26 mouse cellular contexts compared by ENCODE assay signal in genomic region chr10:128167091-128167490, GRCm38 (mm10). TPM values are rescaled to one million over a fixed set of nuclear protein-coding genes. Genes with fewer than 3 reads are reported as not detected.
DNase-seq lines count a peak whose midpoint lies in the region; ATAC-seq and TF ChIP-seq lines count a peak whose summit lies in the region.
"Had no signal": no experiment of that assay in that cellular context is flagged by ENCODE, and none has a peak within 500 bp of the region (broad histone marks: within the 10 kb centered on the region; RNA-seq: fewer than 3 reads in every experiment).

No protein-coding gene starts in this region.

- H3K4me3 ChIP-seq in embryonic facial prominence, embryonic 14.5 days (ENCODE audit: low read depth, low read length) = no peak overlapping the region
- no peak overlapping the region for H3K4me3 ChIP-seq in embryonic facial prominence, embryonic 10.5 days
- no peak overlapping the region for H3K4me3 ChIP-seq in intestine, embryonic 16.5 days (ENCODE audit: low read length)
- no peak overlapping the region for H3K4me3 ChIP-seq in intestine, postnatal 0 days (ENCODE audit: low read depth, low read length)
- no peak overlapping the region for H3K4me3 ChIP-seq in lung, postnatal 0 days (ENCODE audit: low read depth, low read length)
- no peak overlapping the region for H3K4me3 ChIP-seq in stomach, postnatal 0 days (ENCODE audit: low read depth, low read length)
- H3K4me3 ChIP-seq: embryonic facial prominence, embryonic 13.5 days; forebrain, embryonic 10.5 days; intestine, embryonic 15.5 days; lung, embryonic 15.5 days; midbrain, embryonic 10.5 days; neural tube, embryonic 12.5 days had no signal

- H3K4me2 ChIP-seq in embryonic facial prominence, embryonic 14.5 days (ENCODE audit: low read depth, low read length) = no peak overlapping the region
- no peak overlapping the region for H3K4me2 ChIP-seq in intestine, embryonic 16.5 days (ENCODE audit: low read depth, low read length)
- no peak overlapping the region for H3K4me2 ChIP-seq in intestine, postnatal 0 days (replicated peaks; ENCODE audit: low read depth)
- no peak overlapping the region for H3K4me2 ChIP-seq in lung, postnatal 0 days (replicated peaks; ENCODE audit: low read depth, low read length)
- H3K4me2 ChIP-seq in stomach, postnatal 0 days (replicated peaks; ENCODE audit: low read depth) = no peak overlapping the region
- H3K4me2 ChIP-seq: embryonic facial prominence, embryonic 13.5 days; hindbrain, embryonic 14.5 days; intestine, embryonic 15.5 days; liver, embryonic 11.5 days; lung, embryonic 15.5 days; neural tube, embryonic 12.5 days had no signal

- no peaks in the 10 kb centered on the region for H3K36me3 ChIP-seq in embryonic facial prominence, embryonic 14.5 days (ENCODE audit: control insufficient read depth, insufficient read depth, low read length)
- H3K36me3 ChIP-seq in embryonic facial prominence, embryonic 10.5 days (replicated peaks) = peaks cover 36% of the 10 kb centered on the region
- no peaks in the 10 kb centered on the region for H3K36me3 ChIP-seq in intestine, embryonic 16.5 days (ENCODE audit: control insufficient read depth, insufficient read depth, low read length)
- no peaks in the 10 kb centered on the region for H3K36me3 ChIP-seq in intestine, postnatal 0 days (ENCODE audit: control insufficient read depth, insufficient read depth)
- no peaks in the 10 kb centered on the region for H3K36me3 ChIP-seq in lung, postnatal 0 days (ENCODE audit: insufficient read depth, low read length)
- no peaks in the 10 kb centered on the region for H3K36me3 ChIP-seq in stomach, postnatal 0 days (ENCODE audit: control insufficient read depth, insufficient read depth, low read length)
- H3K36me3 ChIP-seq: intestine, embryonic 15.5 days; neural tube, embryonic 12.5 days had no signal

- no peak overlapping the region; the same call in 1 of the 2 replicates for H3K9ac ChIP-seq in embryonic facial prominence, embryonic 14.5 days (ENCODE audit: low read depth, low read length)
- H3K9ac ChIP-seq in intestine, embryonic 16.5 days (ENCODE audit: low read depth, low read length) = no peak overlapping the region
- H3K9ac ChIP-seq in intestine, postnatal 0 days (ENCODE audit: low read depth, low read length) = no peak overlapping the region
- no peak overlapping the region for H3K9ac ChIP-seq in lung, postnatal 0 days (replicated peaks; ENCODE audit: low read depth)
- no peak overlapping the region for H3K9ac ChIP-seq in stomach, postnatal 0 days (ENCODE audit: low read length)
- H3K9ac ChIP-seq: embryonic facial prominence, embryonic 13.5 days; hindbrain, embryonic 14.5 days; intestine, embryonic 15.5 days; neural tube, embryonic 12.5 days had no signal

- no peak for DNase-seq in embryonic facial prominence, embryonic 14.5 days (ENCODE audit: low spot score)
- DNase-seq in embryonic facial prominence, embryonic 10.5 days (ENCODE audit: low spot score) = no peak
- DNase-seq in lung, postnatal 0 days (ENCODE audit: low spot score) = peak; percentile 41
- no peak for DNase-seq in lung, adult 18-20 months
- no peak for DNase-seq in stomach, postnatal 0 days (ENCODE audit: low spot score)
- DNase-seq in right cerebral cortex, postnatal 36 days (ENCODE audit: low spot score in 2 of 2) = no peak
- DNase-seq: adrenal gland, postnatal 14 days; cerebellum, adult 8-10 months; gastrocnemius, postnatal 25 days; right cerebral cortex, postnatal 14 days; thymus, postnatal 25 days had no signal

- 43% methylated on average over 6 of the region's 6 CpGs for WGBS in embryonic facial prominence, embryonic 14.5 days
- 58% methylated on average over 6 of the region's 6 CpGs for WGBS in embryonic facial prominence, embryonic 10.5 days
- 38% methylated on average over 6 of the region's 6 CpGs for WGBS in intestine, embryonic 16.5 days
- WGBS in intestine, postnatal 0 days = 40% methylated on average over 6 of the region's 6 CpGs
- WGBS in lung, postnatal 0 days = 20% methylated on average over 6 of the region's 6 CpGs
- 28% methylated on average over 6 of the region's 6 CpGs for WGBS in stomach, postnatal 0 days

- H3K27me3 ChIP-seq in embryonic facial prominence, embryonic 14.5 days (replicated peaks; ENCODE audit: control insufficient read depth, insufficient read depth, low read length) = no peaks in the 10 kb centered on the region
- H3K27me3 ChIP-seq in embryonic facial prominence, embryonic 10.5 days (replicated peaks; ENCODE audit: low read depth, poor library complexity, severe bottlenecking) = no peaks in the 10 kb centered on the region
- H3K27me3 ChIP-seq in intestine, embryonic 16.5 days (replicated peaks; ENCODE audit: control insufficient read depth, insufficient read depth, low read length) = no peaks in the 10 kb centered on the region
- H3K27me3 ChIP-seq in intestine, postnatal 0 days (replicated peaks; ENCODE audit: control insufficient read depth, insufficient read depth, low read length) = no peaks in the 10 kb centered on the region
- no peaks in the 10 kb centered on the region for H3K27me3 ChIP-seq in lung, postnatal 0 days (replicated peaks; ENCODE audit: insufficient read depth, low read length)
- H3K27me3 ChIP-seq in stomach, postnatal 0 days (ENCODE audit: control insufficient read depth, insufficient read depth, low read length) = no peaks in the 10 kb centered on the region
- H3K27me3 ChIP-seq: CH12.LX; embryonic facial prominence, embryonic 13.5 days; intestine, embryonic 15.5 days; lung, embryonic 15.5 days; neural tube, embryonic 12.5 days had no signal

- H3K27ac ChIP-seq in embryonic facial prominence, embryonic 14.5 days (replicated peaks; ENCODE audit: low read depth, low read length) = 0 out of 2 replicates have a peak overlapping the region, but pooled peaks have one; percentile 39
- H3K27ac ChIP-seq in embryonic facial prominence, embryonic 10.5 days (replicated peaks) = no peak overlapping the region
- H3K27ac ChIP-seq in intestine, embryonic 16.5 days (ENCODE audit: low read length) = 0 out of 2 replicates have a peak overlapping the region, but pooled peaks have one; percentile 4
- H3K27ac ChIP-seq in intestine, postnatal 0 days (ENCODE audit: low read depth, low read length) = no peak overlapping the region
- H3K27ac ChIP-seq in lung, postnatal 0 days (ENCODE audit: low read length) = peak overlapping the region; percentile 68; the same call in 1 of the 2 replicates
- 0 out of 2 replicates have a peak overlapping the region, but pooled peaks have one; percentile 13 for H3K27ac ChIP-seq in stomach, postnatal 0 days (replicated peaks)
- H3K27ac ChIP-seq: forebrain, embryonic 10.5 days; hindbrain, embryonic 14.5 days; intestine, embryonic 15.5 days; lung, embryonic 15.5 days; midbrain, embryonic 10.5 days; neural tube, embryonic 12.5 days had no signal

- no peak for ATAC-seq in embryonic facial prominence, embryonic 14.5 days (ENCODE audit: low read depth)
- no peak for ATAC-seq in intestine, embryonic 16.5 days
- ATAC-seq in intestine, postnatal 0 days = no peak
- 0 out of 2 replicates have a peak, but pooled peaks have one; percentile 16 for ATAC-seq in lung, postnatal 0 days
- ATAC-seq in stomach, postnatal 0 days (ENCODE audit: low FRiP score, low TSS enrichment) = no peak
- ATAC-seq: activated CD4-positive, CD25-positive, alpha-beta regulatory T cell, adult 4 months; intestine, embryonic 15.5 days had no signal

- no peak for TF ChIP-seq CTCF in intestine, postnatal 0 days (IDR thresholded peaks at IDR 0.05; ENCODE audit: low read depth)
- no peak for TF ChIP-seq CTCF in lung, postnatal 0 days (IDR thresholded peaks at IDR 0.05)
- TF ChIP-seq CTCF in stomach, postnatal 0 days (IDR thresholded peaks at IDR 0.05; ENCODE audit: low read depth) = no peak

- peaks cover 5% of the 10 kb centered on the region; the same call in 1 of the 2 replicates for H3K4me1 ChIP-seq in embryonic facial prominence, embryonic 14.5 days (ENCODE audit: control insufficient read depth, insufficient read depth, low read length)
- H3K4me1 ChIP-seq in embryonic facial prominence, embryonic 10.5 days = 0 out of 2 replicates have a peak, but pooled peaks cover 6% of the 10 kb centered on the region
- 0 out of 2 replicates have a peak, but pooled peaks cover 3% of the 10 kb centered on the region for H3K4me1 ChIP-seq in intestine, embryonic 16.5 days (ENCODE audit: control insufficient read depth, insufficient read depth, low read length)
- H3K4me1 ChIP-seq in intestine, postnatal 0 days (replicated peaks; ENCODE audit: control insufficient read depth, insufficient read depth, low read length) = no peaks in the 10 kb centered on the region
- H3K4me1 ChIP-seq in lung, postnatal 0 days (ENCODE audit: insufficient read depth, low read depth, low read length) = no peaks in the 10 kb centered on the region
- no peaks in the 10 kb centered on the region for H3K4me1 ChIP-seq in stomach, postnatal 0 days (replicated peaks; ENCODE audit: control insufficient read depth, insufficient read depth)
- H3K4me1 ChIP-seq: midbrain, embryonic 10.5 days; neural tube, embryonic 12.5 days had no signal

- H3K9me3 ChIP-seq in embryonic facial prominence, embryonic 14.5 days (ENCODE audit: control insufficient read depth, low read length) = no peaks in the 10 kb centered on the region
- H3K9me3 ChIP-seq in embryonic facial prominence, embryonic 10.5 days = no peaks in the 10 kb centered on the region
- H3K9me3 ChIP-seq in intestine, embryonic 16.5 days (ENCODE audit: control insufficient read depth, low read length) = no peaks in the 10 kb centered on the region
- no peaks in the 10 kb centered on the region for H3K9me3 ChIP-seq in intestine, postnatal 0 days (ENCODE audit: control insufficient read depth)
- H3K9me3 ChIP-seq in lung, postnatal 0 days (ENCODE audit: low read length) = no peaks in the 10 kb centered on the region
- H3K9me3 ChIP-seq in stomach, postnatal 0 days (ENCODE audit: control insufficient read depth, low read length) = no peaks in the 10 kb centered on the region
- H3K9me3 ChIP-seq: embryonic facial prominence, embryonic 13.5 days; forebrain, embryonic 10.5 days; intestine, embryonic 15.5 days; lung, embryonic 15.5 days; midbrain, embryonic 10.5 days; neural tube, embryonic 12.5 days had no signal

- TF ChIP-seq EP300 in lung, postnatal 0 days (IDR thresholded peaks at IDR 0.05) = no peak
- no peak for TF ChIP-seq EP300 in stomach, postnatal 0 days (optimal IDR thresholded peaks at IDR 0.05)

RNA-seq across cellular contexts. Expression of gene Rbms2, which starts 13.0 kb away (rescaled TPM):
- 31.3 and 32.4 TPM in 2 replicates for polyA plus RNA-seq in embryonic facial prominence, embryonic 14.5 days (2014; fragmentation: Nextera tagmentation; extraction: Ambion mirVana)
- 27.9 and 31.0 TPM in 2 replicates for polyA plus RNA-seq in embryonic facial prominence, embryonic 10.5 days (2016; fragmentation: Nextera tagmentation; extraction: Ambion mirVana)
- 24.9 and 25.2 TPM in 2 replicates for polyA plus RNA-seq in intestine, embryonic 16.5 days (2015; fragmentation: Nextera tagmentation; extraction: Ambion mirVana)
- polyA plus RNA-seq in intestine, postnatal 0 days (2015; fragmentation: Nextera tagmentation; extraction: Ambion mirVana) = 11.2 and 11.7 TPM in 2 replicates
- polyA plus RNA-seq in lung, postnatal 0 days (2015; fragmentation: Nextera tagmentation; extraction: Ambion mirVana) = 26.4 and 28.3 TPM in 2 replicates
- 15.5 and 17.0 TPM in 2 replicates for polyA plus RNA-seq in stomach, postnatal 0 days (2015; fragmentation: Nextera tagmentation; extraction: Ambion mirVana)

RNA-seq across cellular contexts. Expression of gene Gls2, which starts 27.2 kb away (rescaled TPM):
- 1.1 and 2.6 TPM in 2 replicates for polyA plus RNA-seq in embryonic facial prominence, embryonic 14.5 days (2014; fragmentation: Nextera tagmentation; extraction: Ambion mirVana)
- polyA plus RNA-seq in embryonic facial prominence, embryonic 10.5 days (2016; fragmentation: Nextera tagmentation; extraction: Ambion mirVana) = 1.4 and 1.5 TPM in 2 replicates
- polyA plus RNA-seq in intestine, embryonic 16.5 days (2015; fragmentation: Nextera tagmentation; extraction: Ambion mirVana) = 2.2 and 2.8 TPM in 2 replicates
- 0.37 and 0.42 TPM in 2 replicates for polyA plus RNA-seq in intestine, postnatal 0 days (2015; fragmentation: Nextera tagmentation; extraction: Ambion mirVana)
- 0.82 and 0.92 TPM in 2 replicates for polyA plus RNA-seq in lung, postnatal 0 days (2015; fragmentation: Nextera tagmentation; extraction: Ambion mirVana)
- 0.53 and 0.64 TPM in 2 replicates for polyA plus RNA-seq in stomach, postnatal 0 days (2015; fragmentation: Nextera tagmentation; extraction: Ambion mirVana)

RNA-seq across cellular contexts. Expression of gene Spryd4, which starts 44.5 kb away (rescaled TPM):
- polyA plus RNA-seq in embryonic facial prominence, embryonic 14.5 days (2014; fragmentation: Nextera tagmentation; extraction: Ambion mirVana) = 30.8 and 35.8 TPM in 2 replicates
- 31.3 and 31.8 TPM in 2 replicates for polyA plus RNA-seq in embryonic facial prominence, embryonic 10.5 days (2016; fragmentation: Nextera tagmentation; extraction: Ambion mirVana)
- 36.1 and 40.1 TPM in 2 replicates for polyA plus RNA-seq in intestine, embryonic 16.5 days (2015; fragmentation: Nextera tagmentation; extraction: Ambion mirVana)
- polyA plus RNA-seq in intestine, postnatal 0 days (2015; fragmentation: Nextera tagmentation; extraction: Ambion mirVana) = 22.9 and 23.2 TPM in 2 replicates
- polyA plus RNA-seq in lung, postnatal 0 days (2015; fragmentation: Nextera tagmentation; extraction: Ambion mirVana) = 16.0 and 16.9 TPM in 2 replicates
- 25.6 and 26.1 TPM in 2 replicates for polyA plus RNA-seq in stomach, postnatal 0 days (2015; fragmentation: Nextera tagmentation; extraction: Ambion mirVana)

RNA-seq across cellular contexts. Expression of gene Mip, which starts 58.5 kb away (rescaled TPM):
- polyA plus RNA-seq in embryonic facial prominence, embryonic 14.5 days (2014; fragmentation: Nextera tagmentation; extraction: Ambion mirVana) = 0.15 and 0.35 TPM in 2 replicates
- not detected in 2 replicates for polyA plus RNA-seq in embryonic facial prominence, embryonic 10.5 days (2016; fragmentation: Nextera tagmentation; extraction: Ambion mirVana)
- polyA plus RNA-seq in intestine, embryonic 16.5 days (2015; fragmentation: Nextera tagmentation; extraction: Ambion mirVana) = 0.06 TPM in 1 of 2 replicates, not detected in the other
- polyA plus RNA-seq in intestine, postnatal 0 days (2015; fragmentation: Nextera tagmentation; extraction: Ambion mirVana) = not detected in 2 replicates
- not detected in 2 replicates for polyA plus RNA-seq in lung, postnatal 0 days (2015; fragmentation: Nextera tagmentation; extraction: Ambion mirVana)
- not detected in 2 replicates for polyA plus RNA-seq in stomach, postnatal 0 days (2015; fragmentation: Nextera tagmentation; extraction: Ambion mirVana)
- polyA plus RNA-seq: activated CD4-positive, CD25-positive, alpha-beta regulatory T cell, adult 4 months; cortical plate, adult 2 months; heart, embryonic 14.5 days; lung, embryonic 15.5 days; neural tube, embryonic 12.5 days; testis, adult 2 months had no signal

Comparison
In these comparisons a context has a peak if more than half of its experiments do, and no peak if none do; other contexts are left out.
1. H3K27ac ChIP-seq: peak in embryonic facial prominence, embryonic 14.5 days (single experiment), intestine, embryonic 16.5 days (single experiment), lung, postnatal 0 days (single experiment) and stomach, postnatal 0 days (single experiment); none in embryonic facial prominence, embryonic 10.5 days (single experiment) and intestine, postnatal 0 days (single experiment).